Mouse (Mus musculus): ENCODE data around the gene Pcp2. TPM values are rescaled to one million over a fixed set of nuclear protein-coding genes. Genes with fewer than 3 reads are reported as not detected.
"Not testable (repeated sequence)": the region's sequence is repeated elsewhere in the genome, so short reads cannot be mapped to it uniquely, and the experiment has no call there.

Pcp2 gene
- polyA plus RNA-seq, 3 experiments from 2014 or later, result not detected

DNA sequence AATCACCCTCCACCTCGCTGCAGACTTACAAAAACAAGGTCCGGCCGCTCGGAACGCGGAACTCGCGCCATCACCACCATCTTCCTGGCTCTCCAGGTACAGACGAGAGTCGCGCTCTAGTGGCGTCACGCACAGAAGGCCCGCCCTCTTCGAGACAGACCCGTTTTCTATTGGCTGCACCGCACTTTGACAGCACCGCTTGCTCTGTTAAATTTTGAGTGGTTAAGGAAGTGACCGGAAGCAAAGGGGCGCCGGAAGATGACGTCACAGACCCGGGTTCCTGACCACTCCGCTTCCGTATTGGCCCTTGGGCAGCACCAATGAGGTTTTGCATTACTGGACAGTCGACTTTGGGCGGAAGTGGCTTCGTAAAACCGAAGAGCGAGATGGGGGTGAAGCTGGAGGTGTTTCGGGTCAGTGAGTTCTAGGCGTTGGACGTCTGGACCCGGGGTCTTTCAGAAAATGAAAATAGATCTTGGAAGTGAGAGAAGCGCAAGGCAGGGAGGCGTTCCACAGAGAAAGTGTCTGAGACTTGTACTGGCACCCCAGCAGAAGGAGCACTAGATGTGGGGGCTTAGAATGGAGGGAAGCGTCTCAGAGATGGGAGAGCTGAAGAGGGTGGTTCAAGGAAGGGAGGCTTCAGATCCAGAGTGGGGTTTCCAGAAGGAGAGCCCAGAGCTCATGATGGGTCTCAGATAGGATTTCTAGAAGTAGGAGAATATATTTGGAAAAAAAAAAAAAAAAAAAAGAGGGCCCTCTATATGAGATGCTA, 4.0 kb downstream of the Pcp2 start, which contains the start of the genes Xab2 and Pet100:
Gene Xab2, minus strand, starts transcription at position 118 of the 772 bp plus-strand sequence.
Gene Pet100, plus strand, starts transcription at position 350 of the 772 bp plus-strand sequence.
- ATAC-seq, result peak; percentile 93

DNA sequence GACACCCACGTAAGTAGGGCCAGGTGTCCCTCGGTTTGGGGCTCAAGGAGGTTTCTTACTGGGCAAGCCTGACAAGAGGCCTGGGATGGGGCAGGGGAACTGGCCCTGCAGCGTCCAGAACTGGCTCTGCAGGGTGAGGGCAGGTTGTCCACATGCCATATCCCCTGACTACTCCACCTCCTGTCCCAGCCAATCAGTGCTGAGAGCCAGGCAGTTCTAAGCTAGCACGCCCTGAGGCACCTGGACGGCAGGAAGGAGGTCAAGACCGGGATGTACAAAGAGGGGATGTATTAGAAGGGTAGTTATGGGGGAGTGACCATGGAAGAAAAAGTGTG, 15.6 kb downstream of the Pcp2 start:
- ATAC-seq, result no peak

DNA sequence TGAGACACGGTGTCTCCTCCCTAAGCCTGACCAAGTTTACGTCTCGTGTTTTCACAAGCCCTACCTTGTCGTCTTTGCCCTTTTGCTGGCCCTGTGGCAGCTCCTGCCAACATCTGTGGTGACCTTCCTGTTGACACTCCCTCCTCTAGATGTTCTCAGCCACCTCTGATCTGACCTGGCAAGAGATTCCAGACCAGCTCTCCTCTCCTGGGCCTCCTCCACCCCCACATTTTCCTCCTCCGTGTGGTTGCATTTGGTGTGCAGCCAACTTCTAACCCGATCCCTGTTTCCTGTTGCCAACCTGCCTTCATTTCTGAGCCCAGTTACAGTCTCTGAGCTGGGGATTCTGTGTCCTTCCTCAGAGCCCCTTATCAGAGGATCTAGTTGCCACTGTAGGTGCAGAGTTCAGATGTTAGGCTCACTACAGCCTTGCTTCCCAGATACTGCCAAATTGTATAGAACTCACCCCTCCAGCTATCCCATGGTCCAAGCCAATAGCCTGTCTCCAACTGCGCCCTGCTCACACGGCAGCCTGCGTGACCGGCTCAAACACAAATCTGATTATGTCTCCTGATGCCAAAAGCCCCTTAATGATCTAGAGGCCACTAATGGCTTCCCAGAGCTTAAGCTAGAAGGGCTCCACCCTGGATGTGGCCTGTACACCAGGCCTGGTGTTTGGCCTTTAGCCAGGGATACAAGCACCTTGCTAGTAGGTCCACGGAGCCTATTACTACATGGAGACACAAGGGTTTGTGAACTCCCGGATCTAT, 16.1 kb downstream of the Pcp2 start:
- no peak for ATAC-seq

DNA sequence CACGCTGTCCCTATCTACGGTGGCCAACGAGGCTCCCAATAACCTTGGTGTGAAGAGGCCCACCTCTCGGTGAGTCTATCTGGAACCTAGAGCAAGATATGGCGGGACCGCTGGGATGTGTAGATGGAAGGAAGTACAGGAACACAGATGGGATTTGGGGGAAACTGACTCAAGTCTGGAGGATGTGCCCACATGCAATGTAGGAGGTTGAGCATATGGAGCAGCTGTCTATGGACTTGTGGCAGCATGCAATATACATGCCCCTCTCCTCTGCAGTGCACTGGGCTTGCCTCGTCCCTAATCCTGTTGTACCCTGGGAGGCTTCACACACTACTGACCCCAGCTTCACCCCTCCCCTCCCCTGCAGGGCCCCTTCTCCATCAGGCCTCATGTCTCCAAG, 17.5 kb downstream of the Pcp2 start:
- no peak for ATAC-seq

DNA sequence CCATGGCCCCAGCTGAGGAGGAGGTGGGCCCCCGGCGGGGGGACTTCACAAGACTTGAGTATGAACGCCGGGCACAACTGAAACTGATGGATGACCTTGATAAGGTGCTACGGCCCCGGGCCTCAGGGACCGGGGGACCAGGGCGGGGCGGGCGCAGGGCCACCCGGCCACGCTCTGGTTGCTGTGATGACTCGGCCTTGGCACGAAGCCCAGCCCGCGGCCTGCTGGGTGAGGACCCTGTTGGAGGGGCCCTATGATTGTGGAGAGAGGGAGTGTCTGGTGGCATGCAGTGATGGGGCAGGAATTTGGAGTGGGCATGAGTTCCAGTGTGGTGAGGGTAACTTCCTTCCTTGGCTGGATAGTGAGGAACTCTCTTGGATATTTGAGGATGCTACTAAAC, 18.8 kb downstream of the Pcp2 start:
- no peak for ATAC-seq

DNA sequence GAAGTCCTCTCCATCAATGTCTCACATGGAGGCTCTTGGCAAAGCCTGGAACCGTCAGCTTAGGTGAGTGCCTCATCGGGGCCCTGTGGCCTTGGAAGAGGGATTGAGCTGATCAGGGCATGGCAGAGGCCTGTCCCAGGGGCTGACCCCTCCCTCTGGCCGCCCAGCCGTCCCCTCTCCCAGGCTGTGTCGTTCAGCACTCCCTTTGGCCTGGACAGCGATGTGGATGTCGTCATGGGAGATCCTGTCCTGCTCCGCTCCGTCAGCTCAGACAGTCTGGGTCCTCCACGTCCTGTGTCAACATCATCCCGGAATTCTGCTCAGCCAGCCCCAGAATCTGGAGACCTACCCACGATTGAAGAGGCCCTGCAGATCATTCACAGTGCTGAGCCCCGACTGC, 21.9 kb downstream of the Pcp2 start:
- ATAC-seq, result no peak

DNA sequence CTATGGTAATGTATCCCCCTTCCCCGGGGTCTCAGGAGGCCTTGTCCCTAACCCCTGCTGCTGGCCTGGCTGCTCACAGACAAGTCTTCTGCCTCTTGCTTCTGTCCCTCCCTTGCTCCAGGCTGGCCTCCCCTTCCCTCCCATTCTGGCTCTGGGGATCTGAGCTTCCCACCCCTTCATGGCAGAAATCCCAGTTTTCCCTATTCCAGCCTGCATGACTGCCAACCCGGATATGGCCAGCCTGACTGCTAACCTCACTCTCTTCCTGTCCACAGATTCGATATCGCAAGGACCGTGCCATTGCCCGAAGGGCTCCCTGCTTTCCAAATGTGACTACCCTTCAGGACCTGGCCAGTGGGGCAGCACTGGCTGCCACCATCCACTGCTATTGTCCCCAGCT, 24.9 kb downstream of the Pcp2 start:
- ATAC-seq, result no peak

DNA sequence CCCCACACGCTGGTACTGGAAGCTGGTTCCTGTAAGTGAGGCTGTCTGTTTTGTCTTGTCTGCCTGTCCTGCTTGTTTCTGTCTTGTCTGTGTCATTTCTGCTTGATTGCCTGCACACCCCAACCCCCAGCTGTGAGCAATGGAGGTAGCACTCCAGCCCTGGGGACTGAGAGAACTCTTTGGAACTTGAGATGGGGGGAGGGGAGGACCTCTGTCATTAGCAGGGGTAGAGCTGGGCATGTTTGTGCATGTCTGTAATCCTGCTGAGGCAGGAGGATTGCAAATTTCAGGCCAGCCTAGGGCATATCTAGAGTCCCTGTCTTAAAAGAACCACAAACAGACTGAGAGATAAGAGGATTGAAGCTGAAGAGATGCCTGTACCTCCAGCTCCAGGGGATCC, 26.1 kb downstream of the Pcp2 start:
- no peak for ATAC-seq

DNA sequence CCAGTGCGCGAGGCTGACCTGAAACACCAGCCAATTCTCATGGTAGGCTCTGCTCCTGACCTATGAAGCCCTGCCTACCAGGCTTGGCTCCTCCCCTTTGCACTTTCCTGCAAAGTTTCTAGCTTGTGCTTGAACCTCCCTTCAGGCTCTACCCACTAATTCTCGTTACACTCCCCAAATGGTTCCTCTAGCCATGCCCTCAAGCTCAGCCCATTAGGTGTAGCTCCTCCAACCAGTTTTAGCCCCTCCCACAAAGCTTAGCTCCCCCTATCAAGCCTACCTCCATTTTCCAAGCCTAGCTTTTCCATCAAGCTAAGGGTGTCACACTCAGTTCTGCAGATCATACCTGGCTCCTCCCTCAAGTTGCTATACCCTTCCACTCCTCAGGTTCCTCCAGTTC, 27.3 kb downstream of the Pcp2 start:
- no peak for ATAC-seq

DNA sequence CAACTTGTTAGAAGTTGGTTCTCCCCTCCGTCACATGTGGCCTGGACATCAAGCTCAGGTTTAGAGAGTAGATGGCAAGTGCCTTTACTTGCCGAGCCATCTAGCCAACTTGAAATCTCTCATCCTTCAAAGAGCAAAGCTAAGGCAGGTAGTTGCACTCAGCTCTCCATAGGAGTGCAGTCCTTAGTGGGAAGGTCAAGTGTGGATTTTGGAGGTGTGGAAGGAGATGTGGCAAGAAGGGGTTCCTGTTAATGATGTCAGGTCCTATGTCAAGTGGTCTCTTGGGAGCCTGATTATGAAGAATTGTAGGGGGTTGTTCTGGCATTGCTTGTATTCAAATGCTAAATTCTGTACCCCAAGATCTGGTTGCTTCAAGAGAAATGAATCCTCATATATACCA, 30.9 kb downstream of the Pcp2 start:
- ATAC-seq, result no peak

DNA sequence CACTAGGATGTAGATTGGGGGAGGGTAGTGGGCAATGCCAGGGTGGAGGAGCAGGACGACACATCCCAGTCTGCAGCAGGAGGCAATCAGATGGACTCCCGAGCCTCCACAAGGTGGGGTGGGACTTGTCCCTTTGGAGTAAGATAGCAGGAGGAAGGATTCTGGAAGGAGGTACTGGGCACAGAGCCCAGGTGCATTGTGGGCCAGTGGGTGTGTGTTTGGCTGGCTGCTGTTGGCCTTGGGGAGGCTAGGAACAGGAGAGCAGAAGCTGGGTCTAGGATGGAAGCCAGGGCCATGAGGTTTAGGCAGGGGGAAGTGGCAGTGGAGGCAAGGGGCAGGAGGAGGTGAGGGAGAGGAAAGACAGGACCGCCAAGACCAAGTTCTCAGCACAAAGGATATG, 31.9 kb downstream of the Pcp2 start:
- no peak for ATAC-seq

DNA sequence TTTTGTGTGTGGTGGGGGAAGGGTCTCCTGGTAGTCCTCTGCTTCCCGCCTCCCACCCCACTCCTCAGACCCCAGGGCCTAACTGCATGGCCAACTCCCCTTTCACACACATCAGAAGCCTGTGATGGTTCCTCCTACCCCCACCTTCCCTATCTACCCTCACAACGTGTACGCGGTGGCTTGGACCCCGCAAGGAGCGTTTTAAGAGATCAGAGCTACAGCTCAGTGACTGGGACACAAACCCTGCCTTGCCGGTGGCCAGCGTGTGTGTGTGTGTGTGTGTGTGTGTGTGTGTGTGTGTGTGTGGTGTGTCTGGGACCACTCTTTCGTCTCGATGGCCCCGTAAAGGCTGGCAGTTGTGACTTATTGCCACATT, 37.1 kb downstream of the Pcp2 start:
- no peak for ATAC-seq

DNA sequence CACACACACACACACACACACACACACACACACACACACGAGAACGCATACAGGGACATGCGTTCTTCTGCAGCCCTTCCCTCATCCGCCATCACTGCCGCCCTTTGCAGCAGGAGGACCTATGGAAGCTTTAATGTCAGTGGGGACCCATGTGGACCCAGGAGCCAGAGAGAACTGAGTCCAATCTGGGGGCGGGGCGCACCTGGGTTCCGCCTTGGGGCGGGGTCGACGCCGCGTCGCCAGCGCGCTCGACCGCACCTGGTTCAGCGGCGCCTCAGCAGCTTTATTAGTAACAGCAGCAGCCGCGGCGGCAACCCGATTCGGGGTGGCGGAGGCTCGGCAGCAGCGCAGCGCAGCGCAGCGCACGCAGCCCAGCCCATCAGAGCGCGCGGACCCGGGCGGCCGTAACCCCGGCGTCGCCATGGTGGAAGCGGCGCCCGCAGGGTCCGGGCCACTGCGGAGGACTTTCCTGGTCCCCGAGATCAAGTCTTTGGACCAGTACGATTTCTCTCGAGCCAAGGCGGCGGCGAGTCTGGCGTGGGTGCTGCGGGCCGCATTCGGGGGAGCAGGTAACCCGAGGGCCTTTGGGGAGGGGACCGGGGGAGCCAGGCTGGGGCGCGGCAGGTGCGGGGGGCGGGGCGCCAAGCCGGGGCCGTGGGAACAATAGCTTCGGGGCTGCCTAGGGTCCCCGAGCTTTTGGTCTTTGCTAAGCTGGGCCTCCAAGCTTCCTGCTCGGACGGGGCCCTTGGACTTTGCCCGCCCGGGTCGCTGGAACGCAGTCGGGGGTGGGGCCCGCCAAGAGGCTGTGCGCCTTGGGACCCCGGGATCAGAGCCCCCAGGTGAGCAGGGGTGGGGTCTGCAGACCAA, 37.7 kb downstream of the Pcp2 start:
- peak; percentile 38 for ATAC-seq

DNA sequence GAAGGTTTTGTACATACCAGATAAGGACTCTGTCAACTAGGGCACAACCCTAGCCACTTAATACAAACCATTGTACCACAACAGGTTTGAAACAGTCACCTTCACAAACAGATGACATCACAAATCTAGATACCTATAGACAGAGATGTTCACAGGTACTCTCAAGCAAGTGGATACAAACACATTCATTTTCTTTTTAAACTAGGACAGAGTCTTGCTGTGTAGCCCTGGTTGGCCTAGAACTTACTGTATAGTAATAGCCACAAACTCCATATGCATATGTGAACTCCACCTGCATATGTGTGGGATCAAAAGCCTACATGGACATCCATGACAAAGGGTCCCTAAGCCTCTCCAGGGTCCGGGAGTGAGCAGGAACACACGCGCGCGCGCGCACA, 38.4 kb downstream of the Pcp2 start, which contains the start of gene Camsap3:
Gene Camsap3, plus strand, starts transcription at position 301 of the 398 bp plus-strand sequence.
- no peak for ATAC-seq

DNA sequence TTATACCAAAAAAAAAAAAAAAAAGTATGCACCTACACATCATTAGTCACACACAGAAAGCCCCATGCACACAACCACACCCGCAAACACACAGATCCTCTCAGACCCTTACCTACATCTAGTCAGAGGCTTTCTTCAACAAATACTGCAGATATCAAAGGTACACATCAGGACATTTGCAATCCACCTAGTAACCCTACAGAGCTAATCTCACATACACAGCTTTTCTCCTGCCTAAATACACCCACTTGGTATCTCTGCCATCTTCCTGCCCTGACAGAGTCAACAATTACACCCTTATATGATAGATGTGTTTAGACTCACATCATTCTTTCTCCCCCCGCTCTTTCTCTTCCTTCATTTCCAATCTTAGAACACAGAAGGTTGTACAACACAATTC, 38.9 kb downstream of the Pcp2 start:
- no peak for ATAC-seq

DNA sequence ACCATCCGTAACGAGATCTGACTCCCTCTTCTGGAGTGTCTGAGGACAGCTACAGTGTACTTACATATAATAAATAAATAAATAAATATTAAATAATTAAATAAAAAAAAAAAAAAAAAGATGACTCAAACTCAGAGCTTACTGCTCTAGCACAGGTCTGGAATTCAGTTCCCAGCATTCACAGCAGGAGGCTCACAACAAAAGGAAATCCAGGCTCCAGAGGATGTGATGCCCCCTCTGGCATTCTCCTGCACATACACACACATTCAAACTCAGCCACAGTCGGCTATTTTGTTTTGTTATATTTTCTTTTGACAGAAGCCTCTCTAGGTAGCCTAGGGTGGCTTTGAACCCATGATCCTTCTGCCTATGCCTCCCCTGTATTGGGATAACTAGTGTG, 43.4 kb downstream of the Pcp2 start:
- ATAC-seq, result not testable (repeated sequence)

DNA sequence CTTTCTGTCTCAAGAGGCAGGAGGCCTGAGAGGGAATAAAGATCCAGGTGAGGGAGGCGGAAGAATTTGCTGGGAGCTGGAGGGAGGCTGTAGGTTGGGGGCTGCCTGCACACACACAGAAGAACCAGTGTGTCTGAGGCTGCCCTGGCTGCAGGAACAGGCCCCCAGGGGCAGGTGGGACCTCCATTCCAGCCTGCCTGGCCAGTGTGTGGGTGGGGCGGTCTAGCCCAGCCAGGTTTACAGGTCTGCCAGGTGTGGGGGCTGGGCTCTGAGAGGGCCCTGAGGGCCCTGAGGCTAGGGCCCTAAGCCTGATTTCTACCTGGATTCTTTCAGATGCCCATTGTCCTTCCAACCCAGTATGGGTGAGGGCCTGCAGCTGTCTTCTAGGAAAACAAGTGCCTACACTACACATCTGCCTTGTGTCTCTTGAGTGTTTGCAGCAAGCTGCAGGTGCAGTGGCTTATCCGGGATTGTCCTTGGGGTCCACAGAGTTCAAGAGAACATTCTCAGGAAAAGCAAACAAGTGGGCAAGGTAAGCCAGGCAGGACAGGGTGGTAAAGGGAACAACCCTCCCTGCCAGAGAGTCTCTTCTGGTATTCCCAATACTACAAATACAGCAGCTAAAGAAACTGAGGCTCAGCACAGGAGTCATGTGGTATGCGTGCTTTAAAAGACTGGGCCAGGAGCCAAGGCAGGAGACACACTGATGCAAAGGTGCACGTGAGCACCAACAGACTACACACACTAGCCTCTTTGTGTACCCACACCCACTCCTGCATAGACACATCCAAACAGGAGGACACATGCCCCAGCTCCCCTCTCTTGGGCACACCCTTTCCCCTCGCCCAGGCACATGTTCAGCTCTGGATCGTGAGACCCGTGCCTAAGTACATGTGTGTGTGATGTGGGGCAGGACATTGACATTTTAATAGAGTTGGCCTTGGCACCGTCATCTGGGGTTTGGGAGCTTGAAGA, 45.7 kb downstream of the Pcp2 start:
- ATAC-seq, result no peak

DNA sequence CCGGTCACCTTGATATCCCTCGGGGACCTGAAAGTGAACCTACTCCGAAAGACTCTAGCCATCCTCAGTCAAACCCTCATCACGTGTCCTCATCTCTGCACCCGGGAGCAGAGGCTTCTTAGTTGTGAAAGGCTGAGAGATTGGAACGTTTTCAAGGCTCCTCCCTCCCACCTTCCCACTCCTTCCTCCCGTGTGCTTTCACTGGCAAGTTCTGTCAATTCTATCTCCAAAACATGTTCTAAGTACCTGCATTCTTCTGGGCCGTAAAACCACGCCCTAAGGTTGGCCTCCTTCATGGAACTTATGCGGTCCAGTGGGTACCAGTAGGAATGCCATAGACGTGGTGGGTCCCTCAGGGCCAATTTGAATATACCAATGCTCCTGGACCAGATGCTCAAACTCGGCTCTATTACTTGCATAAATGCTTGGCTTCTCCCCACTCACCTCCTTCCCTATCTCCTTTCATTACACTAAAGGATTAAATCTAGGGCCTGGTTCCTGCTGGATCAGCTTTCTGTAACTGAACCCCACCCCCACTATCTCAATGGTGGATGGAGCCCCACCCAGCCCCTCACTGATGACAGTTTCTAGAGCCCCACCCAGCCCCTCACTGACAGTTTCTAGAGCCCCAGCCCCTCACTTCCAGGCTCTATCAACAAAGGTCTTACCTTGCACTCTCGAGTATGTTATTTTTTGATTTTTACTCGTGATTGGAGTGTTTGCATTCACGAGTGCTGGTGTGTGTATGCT, 49.0 kb downstream of the Pcp2 start:
- no peak for ATAC-seq

DNA sequence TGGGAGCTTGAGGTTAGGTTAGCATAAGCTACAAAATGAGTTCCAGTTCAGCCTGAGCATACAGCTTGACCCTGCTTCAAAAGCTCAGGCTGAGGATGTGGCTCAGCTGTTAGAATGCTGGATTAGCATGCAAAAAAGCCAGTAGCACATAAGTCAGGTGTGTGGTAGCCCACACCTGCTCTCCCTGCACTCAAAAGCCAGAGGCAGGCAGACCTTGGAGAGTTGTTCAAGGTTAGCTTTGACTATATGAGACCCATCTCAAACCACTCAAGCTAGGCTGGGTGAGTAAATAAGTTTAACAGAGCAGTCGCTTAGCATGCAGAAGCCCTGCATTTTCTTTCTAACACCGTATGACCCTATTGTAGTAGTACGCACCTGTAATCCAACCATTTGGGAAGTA, 50.8 kb downstream of the Pcp2 start:
- ATAC-seq, result no peak
